In genomic region chr5:96170443-96170842, GRCm38 (mm10) we compare ENCODE assay signal across 15 mouse cellular contexts.
"Had no signal": no experiment of that assay in that cellular context is flagged by ENCODE, and none has a peak within 500 bp of the region (broad histone marks: within the 10 kb centered on the region; RNA-seq: fewer than 3 reads in every experiment).

No protein-coding gene starts in this region.

- H3K4me1 ChIP-seq: liver, embryonic 13.5 days; lung, embryonic 15.5 days; midbrain, embryonic 13.5 days; stomach, embryonic 15.5 days had no signal

- H3K4me3 ChIP-seq: layer of hippocampus, adult 2 months; liver, embryonic 13.5 days; lung, embryonic 15.5 days; midbrain, embryonic 13.5 days; stomach, embryonic 15.5 days had no signal

- H3K27me3 ChIP-seq: liver, embryonic 13.5 days; lung, embryonic 15.5 days; midbrain, embryonic 13.5 days; stomach, embryonic 15.5 days had no signal

- H3K36me3 ChIP-seq: liver, embryonic 13.5 days; lung, embryonic 15.5 days; midbrain, embryonic 13.5 days; stomach, embryonic 15.5 days had no signal

- ATAC-seq: intestine, postnatal 0 days; midbrain, embryonic 13.5 days had no signal

- H3K9me3 ChIP-seq: liver, embryonic 13.5 days; lung, embryonic 15.5 days; midbrain, embryonic 13.5 days; stomach, embryonic 15.5 days had no signal

- H3K9ac ChIP-seq: liver, embryonic 13.5 days; lung, embryonic 15.5 days; midbrain, embryonic 13.5 days; stomach, embryonic 15.5 days had no signal

- H3K27ac ChIP-seq: kidney, postnatal 0 days; layer of hippocampus, adult 2 months; liver, embryonic 13.5 days; lung, embryonic 15.5 days; midbrain, embryonic 13.5 days; stomach, embryonic 15.5 days had no signal

- H3K4me2 ChIP-seq: liver, embryonic 13.5 days; lung, embryonic 15.5 days; midbrain, embryonic 13.5 days; stomach, embryonic 15.5 days had no signal

- DNase-seq: kidney, adult 2 months; kidney, postnatal 25 days; layer of hippocampus, adult 9-11 months; liver, embryonic 13.5 days; lung, postnatal 4 days; right cerebral cortex, adult 18-20 months; right cerebral cortex, postnatal 14 days; right cerebral cortex, postnatal 4 days; thymus, postnatal 25 days had no signal
